Mouse (Mus musculus) liver, adult 10 weeks (tissue): ENCODE results near the gene Cacfd1. TPM values are rescaled to one million over a fixed set of nuclear protein-coding genes. Genes with fewer than 3 reads are reported as not detected.

ENCODE experiments used
- polyA plus RNA-seq: library from polyadenylated mRNA; stranded (reverse); fragments of 350-450 nt; fragmentation: Illumina TruSeq; extraction: RNeasy Lipid Tissue Mini Kit (QIAGEN cat#74804); gene quantifications from one replicate; pipeline ENCODE4 v1.2.3, GENCODE M21; 2014; ENCODE audit warnings: low read depth, low replicate concordance

Cacfd1 gene
- polyA plus RNA-seq: 10.9 TPM

DNA sequence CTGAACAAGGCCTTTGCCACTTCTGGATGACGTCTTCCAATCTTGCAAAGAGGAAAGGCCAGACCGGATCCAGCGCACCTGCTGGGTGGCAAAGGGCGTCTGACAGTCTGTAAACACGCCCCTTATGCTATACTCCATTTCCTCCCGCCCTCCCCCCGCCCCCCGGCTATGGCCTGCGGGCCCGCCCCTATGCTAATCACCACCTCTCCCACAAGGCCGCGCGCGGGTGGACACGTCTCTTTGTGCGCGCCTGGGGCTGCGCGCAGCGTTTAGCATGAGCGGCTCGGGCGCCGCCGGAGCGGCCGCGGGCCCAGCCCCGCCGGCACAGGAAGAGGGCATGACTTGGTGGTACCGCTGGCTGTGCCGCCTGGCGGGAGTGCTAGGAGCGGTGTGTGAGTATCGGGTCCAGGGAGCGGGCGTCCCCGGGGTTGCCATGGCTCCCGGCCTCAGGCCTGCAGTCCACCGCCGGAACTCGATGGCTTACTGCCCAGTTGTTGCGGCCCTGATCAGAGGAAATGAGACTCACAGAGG lies at the start of gene Cacfd1:
Gene Cacfd1, plus strand, starts transcription at position 213 of the 531 bp plus-strand sequence.

GRCm38 (mm10) chr2:26963923-26964723 lies 45.6 kb upstream of the Cacfd1 start, which contains the start of gene Rexo4:
TSS of gene Rexo4 (minus strand) at chr2:26964386.

DNA sequence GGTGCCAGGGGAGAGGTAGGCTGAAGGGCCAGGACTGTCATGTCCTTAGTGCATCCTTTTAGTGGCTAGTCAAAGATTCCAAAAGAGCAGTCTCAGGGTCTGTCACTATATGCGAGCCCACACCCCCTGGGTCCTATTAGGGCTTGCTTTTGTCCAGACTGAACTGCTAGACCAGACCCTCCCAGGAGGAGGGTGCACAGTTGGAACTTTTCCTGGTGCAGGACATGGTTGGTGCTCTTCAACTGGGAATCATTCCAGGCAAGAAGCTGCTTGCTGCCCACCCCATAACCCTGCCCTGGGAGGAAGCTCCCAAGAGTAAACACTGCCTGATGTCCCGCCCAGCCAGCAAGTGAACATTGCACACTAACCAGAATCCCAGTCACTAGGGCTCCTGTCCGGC lies 36.6 kb upstream of the Cacfd1 start, which contains the start of gene Adamts13:
Gene Adamts13, plus strand, starts transcription at position 301 of the 400 bp plus-strand sequence.

GRCm38 (mm10) chr2:27027618-27028436 lies 18.1 kb downstream of the Cacfd1 start, which contains the start of gene Slc2a6:
TSS of gene Slc2a6 (minus strand) at chr2:27027998.

Other genes starting within 250 kb of the Cacfd1 start
- not detected for gene Abo, start 144.9 kb upstream of the Cacfd1 start, polyA plus RNA-seq
- gene Surf6, start 107.0 kb upstream of the Cacfd1 start, polyA plus RNA-seq: 4.9 TPM
- 5.5 TPM for gene Med22, start 99.2 kb upstream of the Cacfd1 start, polyA plus RNA-seq
- 61.9 TPM for gene Rpl7a, start 99.2 kb upstream of the Cacfd1 start, polyA plus RNA-seq
- gene Surf2, start 93.6 kb upstream of the Cacfd1 start, polyA plus RNA-seq: 8.2 TPM
- gene Surf1, start 93.4 kb upstream of the Cacfd1 start, polyA plus RNA-seq: 36.3 TPM
- gene Surf4, start 76.0 kb upstream of the Cacfd1 start, polyA plus RNA-seq: 78.7 TPM
- not detected for gene Stkld1, start 75.9 kb upstream of the Cacfd1 start, polyA plus RNA-seq
- 21.3 TPM for gene Rexo4, start 45.5 kb upstream of the Cacfd1 start, polyA plus RNA-seq
- gene Adamts13, start 36.5 kb upstream of the Cacfd1 start, polyA plus RNA-seq: 0.37 TPM
- not detected for gene Slc2a6, start 18.1 kb downstream of the Cacfd1 start, polyA plus RNA-seq
- not detected for gene Mymk, start 62.3 kb downstream of the Cacfd1 start, polyA plus RNA-seq
- gene Adamtsl2, start 69.5 kb downstream of the Cacfd1 start, polyA plus RNA-seq: 0.19 TPM
- not detected for gene Fam163b, start 132.6 kb downstream of the Cacfd1 start, polyA plus RNA-seq
- not detected for gene Dbh, start 155.3 kb downstream of the Cacfd1 start, polyA plus RNA-seq
- gene Sardh, start 238.4 kb downstream of the Cacfd1 start, polyA plus RNA-seq: 86.3 TPM